Mouse (Mus musculus): ENCODE data around the gene Pym1. TPM values are rescaled to one million over a fixed set of nuclear protein-coding genes. Genes with fewer than 3 reads are reported as not detected.
A peak's percentile ranks its signal among the peaks of the same experiment; 100 is the strongest.
"Not testable (repeated sequence)": the region's sequence is repeated elsewhere in the genome, so short reads cannot be mapped to it uniquely, and the experiment has no call there.

The Pym1 gene
- total RNA-seq (2021), result 10 to 100 TPM; 39.7 to 40.1 TPM
- long read RNA-seq, experiment 1, transcript Pym1-202 (3 exons, 1,158 nt), result major isoform, 7 of 16 reads
- long read RNA-seq, experiment 1, partial matches to known transcripts, result 2 of 16 reads
- long read RNA-seq, experiment 1, other reads (novel, unspliced or antisense), result 2 of 16 reads
- long read RNA-seq, experiment 2, partial matches to known transcripts, result 3 of 10 reads
- long read RNA-seq, experiment 2, other reads (novel, unspliced or antisense), result 1 of 10 reads

DNA sequence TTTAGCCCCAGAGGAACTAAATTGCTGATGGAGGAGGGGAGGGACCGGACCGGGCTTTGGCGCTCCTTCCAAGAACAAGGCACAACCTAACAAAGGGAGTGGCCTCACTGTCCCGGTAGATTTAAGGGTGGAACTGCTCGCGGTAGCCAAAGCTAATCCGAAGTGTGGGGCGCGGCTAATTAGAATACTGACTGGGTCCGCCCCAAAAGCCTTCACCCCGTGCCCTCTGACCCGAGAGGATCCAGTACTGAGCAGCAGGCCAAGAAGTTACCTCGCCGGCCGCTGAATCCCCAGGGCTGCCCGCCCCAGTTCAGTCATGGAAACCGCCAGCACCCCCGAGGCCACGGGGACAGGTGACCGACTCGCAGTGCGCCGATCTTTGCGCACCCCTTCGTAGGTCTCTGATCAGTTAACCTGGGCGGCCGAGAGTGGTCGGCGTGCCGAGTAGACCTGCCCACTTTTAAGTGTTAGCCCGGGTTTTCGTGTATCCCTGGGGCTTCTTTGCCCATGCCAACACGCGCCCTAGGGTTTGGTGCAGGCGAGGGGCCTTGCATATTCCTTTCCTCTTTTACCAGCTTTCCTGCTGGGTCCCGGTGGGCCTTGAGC, at the start of gene Pym1:
Gene Pym1 (plus strand): TSS at position 244 of the 606 bp plus-strand sequence.
- DNase-seq (ENCODE audit: low spot score in 2 of 2), result peak; percentile 52 to 61

- DNase-seq (ENCODE audit: low spot score in 2 of 2), result no peak
Observed at GRCm38 (mm10) chr10:128699006-128699405, 48.7 kb upstream of the Pym1 start.

DNA sequence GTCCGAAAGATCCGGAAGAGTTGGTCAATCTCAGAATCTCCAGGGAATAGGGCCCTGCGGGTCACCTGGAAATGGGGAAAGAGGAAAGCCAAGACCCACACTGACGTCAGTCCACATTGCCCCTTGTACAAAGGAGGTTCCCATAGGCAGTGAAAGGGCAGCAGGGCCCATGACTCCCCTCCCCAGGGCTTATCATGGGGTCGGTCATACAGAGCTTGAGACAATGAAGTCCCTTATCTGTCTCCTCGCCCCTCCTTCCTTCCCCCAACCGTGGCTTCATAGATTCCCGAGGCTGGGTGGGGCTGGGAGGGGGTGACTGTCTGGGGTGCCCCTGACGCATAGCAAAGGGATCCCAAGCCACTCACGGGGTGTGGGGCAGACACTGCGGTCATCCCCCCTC, 48.1 kb upstream of the Pym1 start:
- DNase-seq (ENCODE audit: low spot score in 2 of 2), result no peak

GRCm38 (mm10) chr10:128700712-128701111, 47.0 kb upstream of the Pym1 start:
- no peak for DNase-seq (ENCODE audit: low spot score in 2 of 2)

DNA sequence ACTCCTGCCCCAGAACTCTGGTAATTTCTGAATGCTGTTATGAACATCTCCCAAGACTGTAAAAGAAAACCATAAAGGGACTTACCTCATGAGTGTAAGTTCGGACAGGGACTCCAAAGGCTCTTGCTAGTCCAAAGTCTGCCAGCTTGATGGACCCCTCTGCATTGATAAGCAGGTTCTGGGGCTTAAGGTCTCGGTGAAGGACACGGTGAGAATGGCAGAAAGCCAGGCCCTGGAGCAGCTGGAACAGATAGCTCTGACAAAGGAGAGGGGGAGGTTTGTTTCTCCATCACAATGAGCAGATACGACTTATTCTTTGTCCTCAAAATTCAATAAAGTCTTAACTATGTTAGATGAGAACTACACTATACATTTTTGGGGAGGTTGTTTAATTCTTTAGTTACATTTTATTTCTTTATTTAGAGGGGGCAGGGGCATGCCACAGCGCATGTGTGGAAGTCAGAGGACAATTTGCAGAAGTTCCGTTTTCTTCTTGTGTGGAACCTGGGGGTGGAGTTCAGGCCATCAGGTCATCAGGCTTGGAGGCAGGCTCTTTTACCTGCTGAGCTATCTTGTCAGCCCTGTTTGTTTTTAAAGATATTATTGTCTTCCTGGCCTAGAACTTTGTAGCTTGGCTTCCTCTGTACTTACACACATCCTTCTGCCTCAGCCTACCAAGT, 45.2 kb upstream of the Pym1 start:
- no peak for DNase-seq (ENCODE audit: low spot score in 2 of 2)

DNA sequence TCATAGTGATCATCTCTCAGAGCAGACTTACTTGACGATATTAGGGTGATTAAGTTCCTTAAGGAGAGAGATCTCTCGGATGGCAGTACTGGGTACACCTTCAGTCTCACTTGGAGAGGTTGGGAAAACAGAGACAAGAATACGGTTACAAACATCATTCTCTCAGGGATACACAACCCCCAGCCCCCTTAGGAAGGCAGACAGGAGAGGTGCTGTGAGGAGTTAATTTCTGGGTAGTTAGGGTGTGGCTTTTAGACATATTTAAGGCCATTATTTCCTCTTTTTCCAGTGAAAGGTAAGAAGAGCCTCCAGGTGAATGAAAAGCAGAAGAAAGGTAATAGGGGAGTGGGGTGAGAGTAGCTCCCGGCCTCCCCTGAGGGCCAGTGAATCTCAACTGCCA, 43.8 kb upstream of the Pym1 start, which contains the start of gene Pmel:
Gene Pmel (plus strand): TSS at position 301 of the 400 bp plus-strand sequence.
- no peak for DNase-seq (ENCODE audit: low spot score in 2 of 2)

- DNase-seq (ENCODE audit: low spot score in 2 of 2), result peak; percentile 81 to 83
Observed at GRCm38 (mm10) chr10:128704491-128705316, 43.0 kb upstream of the Pym1 start, which contains the start of gene Cdk2. Gene Cdk2 (minus strand): TSS chr10:128705031.

- no peak for DNase-seq (ENCODE audit: low spot score in 2 of 2)
Observed at GRCm38 (mm10) chr10:128705317-128705693, 42.4 kb upstream of the Pym1 start.

GRCm38 (mm10) chr10:128711318-128711717, 36.4 kb upstream of the Pym1 start:
- not testable (repeated sequence) for DNase-seq (ENCODE audit: low spot score in 2 of 2)

- no peak for DNase-seq (ENCODE audit: low spot score in 2 of 2)
Observed at GRCm38 (mm10) chr10:128715559-128716537, 31.8 kb upstream of the Pym1 start.

- DNase-seq (ENCODE audit: low spot score in 2 of 2), result not testable (repeated sequence)
Observed at GRCm38 (mm10) chr10:128725466-128725865, 22.2 kb upstream of the Pym1 start.

DNA sequence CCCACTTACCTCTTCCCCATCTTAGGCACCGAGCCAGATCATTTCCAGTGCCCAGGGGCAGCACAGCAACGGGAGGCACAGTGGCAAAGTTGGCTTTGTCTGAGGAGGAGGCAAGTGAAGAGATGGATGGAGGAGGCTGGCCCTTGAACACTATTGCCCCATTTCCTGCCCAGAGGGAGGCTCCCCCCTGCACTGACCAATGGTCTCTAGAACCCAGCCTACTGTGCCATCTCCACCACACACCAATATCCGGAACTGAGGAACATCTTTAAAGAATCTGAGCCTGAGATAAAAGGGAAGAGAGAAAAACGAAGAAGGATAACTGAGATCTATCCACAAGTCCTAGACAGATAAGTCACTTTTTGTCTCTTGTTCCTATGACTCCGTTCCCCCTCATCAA, 19.6 kb upstream of the Pym1 start:
- no peak for DNase-seq (ENCODE audit: low spot score in 2 of 2)

DNA sequence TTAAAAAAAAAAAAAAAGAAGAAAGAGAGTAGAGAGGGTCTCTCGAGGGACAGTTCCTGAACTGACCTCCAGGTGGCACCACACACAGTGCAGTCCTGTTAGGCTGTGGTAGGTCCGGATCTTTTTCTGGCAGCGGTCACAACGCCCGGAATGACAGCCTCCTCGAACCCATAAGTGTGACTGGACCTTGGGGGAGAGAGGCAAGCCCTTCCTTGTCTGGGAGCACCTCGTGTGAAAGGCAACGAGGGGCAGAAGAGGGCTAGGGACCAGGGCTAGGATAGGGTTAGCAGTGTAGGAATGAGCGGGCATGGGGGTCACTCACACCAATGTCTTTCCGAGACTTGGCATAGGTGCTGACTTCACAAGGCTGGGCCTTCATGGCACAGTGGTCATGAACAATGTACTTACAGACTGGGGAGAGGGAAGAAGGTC, 16.7 kb upstream of the Pym1 start:
- DNase-seq (ENCODE audit: low spot score in 2 of 2), result peak in 1 of 2 experiments; percentile 61

DNA sequence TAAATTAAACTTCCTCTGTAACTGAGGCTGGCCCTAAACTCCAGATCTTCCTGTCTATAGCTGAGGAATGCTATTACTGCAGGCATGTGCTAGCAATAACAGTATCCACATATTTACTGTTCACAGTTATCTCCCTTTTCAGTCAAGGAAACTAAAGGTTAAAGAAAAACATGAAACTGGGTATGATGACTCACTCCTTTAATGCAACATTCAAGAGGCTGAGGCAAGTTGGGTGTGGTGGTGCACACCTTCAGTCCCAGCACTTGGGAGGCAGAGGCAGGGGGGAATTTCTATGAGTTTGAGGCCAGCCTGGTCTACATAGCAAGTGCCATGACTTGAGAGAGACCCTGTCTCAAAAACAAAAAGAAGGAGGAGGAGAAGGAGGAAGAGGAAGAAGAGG, 15.7 kb upstream of the Pym1 start:
- no peak for DNase-seq (ENCODE audit: low spot score in 2 of 2)

GRCm38 (mm10) chr10:128737435-128737834, 10.3 kb upstream of the Pym1 start:
- DNase-seq (ENCODE audit: low spot score in 2 of 2), result no peak

DNA sequence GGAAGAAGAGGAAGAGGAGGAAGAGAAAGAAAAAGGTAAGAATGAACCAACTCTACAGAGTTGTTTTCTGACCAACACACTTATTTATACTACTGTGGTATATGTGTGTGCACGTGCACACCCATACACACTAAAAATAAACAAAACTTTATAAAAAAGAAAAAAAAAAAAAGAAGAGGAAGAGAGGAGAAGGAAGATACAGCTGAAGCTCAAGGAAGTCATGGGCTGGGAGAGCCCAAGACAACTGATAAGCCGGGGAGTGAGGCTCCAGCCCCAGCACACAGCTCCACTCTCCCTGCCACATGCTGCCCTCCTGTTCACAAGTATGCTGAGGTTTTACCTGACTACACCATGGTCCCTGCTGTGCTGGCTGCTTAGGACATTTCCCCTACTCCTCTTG, 7.4 kb upstream of the Pym1 start:
- DNase-seq (ENCODE audit: low spot score in 2 of 2), result no peak

- no peak for DNase-seq (ENCODE audit: low spot score in 2 of 2)
Observed at GRCm38 (mm10) chr10:128742616-128743015, 5.1 kb upstream of the Pym1 start.

DNA sequence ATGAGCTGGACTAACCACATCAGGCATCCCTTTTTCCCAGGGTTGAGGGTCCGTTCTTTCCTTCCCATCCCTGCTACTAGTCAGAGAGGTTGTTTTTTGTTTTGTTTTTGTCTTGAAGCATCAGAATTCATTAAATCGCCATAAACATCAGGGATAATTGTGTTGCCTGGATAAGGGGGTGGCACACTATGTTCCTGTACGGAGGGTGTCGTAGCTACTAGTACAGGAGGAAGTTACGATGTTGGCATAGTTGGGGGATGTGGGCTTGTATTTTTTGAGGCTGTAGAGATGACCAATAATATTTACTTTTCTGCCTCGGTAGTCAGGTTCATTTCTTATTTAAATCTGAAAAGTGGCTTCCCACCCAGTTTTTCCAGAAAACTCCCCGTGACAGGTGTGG, 4.5 kb upstream of the Pym1 start:
- no peak for DNase-seq (ENCODE audit: low spot score in 2 of 2)

GRCm38 (mm10) chr10:128743791-128744191, 3.9 kb upstream of the Pym1 start:
- peak in 1 of 2 experiments; percentile 38 for DNase-seq (ENCODE audit: low spot score in 2 of 2)

DNA sequence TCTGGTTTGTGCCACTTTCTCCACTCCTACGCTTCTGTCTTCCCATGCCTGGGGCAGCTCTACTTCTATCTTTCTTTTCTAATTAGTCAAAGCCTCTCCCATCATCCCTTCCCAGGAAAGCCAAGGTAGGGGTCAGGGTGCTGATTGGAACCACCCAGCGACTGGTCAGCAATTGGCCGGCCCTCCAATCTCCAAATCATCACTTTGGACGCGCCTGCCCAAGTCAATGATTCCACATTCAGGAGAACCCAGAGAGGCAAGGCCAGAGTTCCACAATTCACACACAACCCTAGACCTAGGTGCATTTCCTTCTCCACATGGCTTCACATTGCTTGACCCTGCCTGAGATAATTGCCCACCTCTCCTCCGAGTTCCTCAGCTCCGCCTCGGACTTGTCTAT, 3.5 kb upstream of the Pym1 start:
- DNase-seq (ENCODE audit: low spot score in 2 of 2), result no peak

All from adrenal gland, postnatal 4 days (tissue).